Mouse (Mus musculus) embryo, embryonic 11 days (tissue): ENCODE measurements around the gene Nfatc2ip.
"Not testable (repeated sequence)": the region's sequence is repeated elsewhere in the genome, so short reads cannot be mapped to it uniquely, and the experiment has no call there.

ENCODE experiments used
- DNase-seq: peaks from one replicate; pipeline ENCODE4 v3.0.0-alpha.2; 2015

Gene Nfatc2ip

GRCm38 (mm10) chr7:126402518-126402917 lies 6.0 kb upstream of the Nfatc2ip start:
- not testable (repeated sequence) for DNase-seq

GRCm38 (mm10) chr7:126399548-126399947 lies 3.0 kb upstream of the Nfatc2ip start:
- DNase-seq = peak; percentile 89

- DNase-seq = no peak
Observed at GRCm38 (mm10) chr7:126397822-126398221, 1.3 kb upstream of the Nfatc2ip start.

GRCm38 (mm10) chr7:126397221-126397620 lies 684 bp upstream of the Nfatc2ip start:
- DNase-seq = no peak

GRCm38 (mm10) chr7:126392086-126392884 lies 4.3 kb downstream of the Nfatc2ip start:
- not testable (repeated sequence) for DNase-seq

- no peak for DNase-seq
Observed at GRCm38 (mm10) chr7:126388185-126388584, 8.4 kb downstream of the Nfatc2ip start.

GRCm38 (mm10) chr7:126383565-126383964 lies 13.0 kb downstream of the Nfatc2ip start:
- no peak for DNase-seq

GRCm38 (mm10) chr7:126377278-126378158 lies 19.0 kb downstream of the Nfatc2ip start, which contains the start of gene Spns1:
Gene Spns1, minus strand, starts transcription at chr7:126377450.
- DNase-seq = peak; percentile 99

GRCm38 (mm10) chr7:126376903-126377277 lies 19.6 kb downstream of the Nfatc2ip start:
- no peak for DNase-seq

- no peak for DNase-seq
Observed at GRCm38 (mm10) chr7:126375012-126375411, 21.5 kb downstream of the Nfatc2ip start.

GRCm38 (mm10) chr7:126374526-126374925 lies 22.0 kb downstream of the Nfatc2ip start:
- no peak for DNase-seq

- DNase-seq = no peak
Observed at GRCm38 (mm10) chr7:126373007-126373406, 23.5 kb downstream of the Nfatc2ip start.

GRCm38 (mm10) chr7:126369393-126369792 lies 27.1 kb downstream of the Nfatc2ip start, which contains the start of gene Lat:
Gene Lat, minus strand, starts transcription at chr7:126369570.
- DNase-seq = no peak

GRCm38 (mm10) chr7:126368367-126368766 lies 28.2 kb downstream of the Nfatc2ip start:
- DNase-seq = no peak

- no peak for DNase-seq
Observed at GRCm38 (mm10) chr7:126367636-126368035, 28.9 kb downstream of the Nfatc2ip start.

- no peak for DNase-seq
Observed at GRCm38 (mm10) chr7:126363038-126363437, 33.5 kb downstream of the Nfatc2ip start.

- peak; percentile 10 for DNase-seq
Observed at GRCm38 (mm10) chr7:126359049-126359448, 37.5 kb downstream of the Nfatc2ip start.

GRCm38 (mm10) chr7:126358413-126358812 lies 38.1 kb downstream of the Nfatc2ip start:
- DNase-seq = no peak

- no peak for DNase-seq
Observed at GRCm38 (mm10) chr7:126357838-126358237, 38.7 kb downstream of the Nfatc2ip start.

GRCm38 (mm10) chr7:126356793-126357591 lies 39.5 kb downstream of the Nfatc2ip start:
- no peak for DNase-seq

GRCm38 (mm10) chr7:126355847-126356597 lies 40.5 kb downstream of the Nfatc2ip start:
- DNase-seq = no peak
